Mouse (Mus musculus) embryonic fibroblast, embryonic 13.5 days (primary cell): ENCODE data around the gene Mettl7a3. TPM values are rescaled to one million over a fixed set of nuclear protein-coding genes. Genes with fewer than 3 reads are reported as not detected.

ENCODE experiments used
- H3K27ac ChIP-seq: 2 replicates; pipeline ENCODE4 v1.5.1; 2012; ENCODE audit warnings: low read length, control low read depth, inconsistent platforms; ENCODE audit not compliant: insufficient read depth
- H3K4me1 ChIP-seq: 2 replicates; pipeline ENCODE4 v1.6.1; 2011; ENCODE audit warnings: low read length; ENCODE audit not compliant: control insufficient read depth, insufficient read depth
- H3K4me3 ChIP-seq: 2 replicates; pipeline ENCODE4 v1.5.1; 2011; ENCODE audit warnings: mild to moderate bottlenecking, control low read depth, low read length; ENCODE audit not compliant: insufficient read depth
- CTCF ChIP-seq: IDR thresholded peaks from 2 replicates; pipeline ENCODE4 v1.5.1; 2011; ENCODE audit warnings: mild to moderate bottlenecking, control low read depth, low read length, moderate library complexity, borderline replicate concordance; ENCODE audit not compliant: insufficient read depth
- POLR2A ChIP-seq: IDR thresholded peaks from 2 replicates; pipeline ENCODE4 v1.6.1; 2011; ENCODE audit warnings: low read depth, mild to moderate bottlenecking, control low read depth, low read length, moderate library complexity
- polyA plus RNA-seq: library from polyadenylated mRNA; stranded (reverse); fragments of >200 nt; gene quantifications from 2 replicates; pipeline ENCODE4 v1.2.4, GENCODE M21; 2011; ENCODE audit warnings: low read depth; ENCODE audit not compliant: missing spikeins, insufficient read length

The Mettl7a3 gene
- polyA plus RNA-seq, 1 experiment: not detected

DNA sequence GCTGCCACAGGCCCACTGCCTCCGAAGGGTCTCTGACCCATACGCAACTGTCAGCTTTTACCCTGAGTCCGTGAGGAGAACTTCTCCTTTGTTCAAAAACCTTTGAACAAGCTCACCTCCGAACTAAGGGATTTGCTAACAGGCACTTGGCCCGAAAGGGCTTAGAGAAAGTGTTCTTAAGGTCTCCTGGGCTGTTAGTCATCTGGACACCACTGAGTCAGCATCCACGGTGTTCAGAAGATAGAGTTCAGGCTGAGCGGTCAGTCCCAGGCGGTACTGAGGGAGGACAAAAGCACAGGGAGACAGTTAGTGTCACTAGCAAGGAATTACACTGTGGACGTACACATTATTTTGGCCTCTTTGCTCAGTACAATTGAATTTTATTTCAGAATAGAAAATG is 54.2 kb downstream of the Mettl7a3 start:
- H3K4me3 ChIP-seq: no peak overlapping the region
- TF ChIP-seq POLR2A (no peak), CTCF (no peak)
- H3K4me1 ChIP-seq: no peaks in the 10 kb centered on the region
- no peak overlapping the region for H3K27ac ChIP-seq

Other genes starting within 250 kb of the Mettl7a3 start
- 62.5 and 68.0 TPM in 2 replicates for gene Atf1, start 107.1 kb upstream of the Mettl7a3 start, polyA plus RNA-seq
- not detected in 2 replicates for gene Tmprss12, start 54.1 kb upstream of the Mettl7a3 start, polyA plus RNA-seq
- 9.7 and 13.4 TPM in 2 replicates for gene Mettl7a1, start 30.8 kb upstream of the Mettl7a3 start, polyA plus RNA-seq
- not detected in 2 replicates for gene Methig1, start 18.2 kb downstream of the Mettl7a3 start, polyA plus RNA-seq
- gene Mettl7a2, start 18.3 kb downstream of the Mettl7a3 start, polyA plus RNA-seq: not detected in 2 replicates
- gene Higd1c, start 29.6 kb downstream of the Mettl7a3 start, polyA plus RNA-seq: not detected in 2 replicates
- not detected in 2 replicates for gene Gm5475, start 87.2 kb downstream of the Mettl7a3 start, polyA plus RNA-seq
- gene Slc11a2, start 90.1 kb downstream of the Mettl7a3 start, polyA plus RNA-seq: 40.3 and 48.5 TPM in 2 replicates
- 22.6 and 27.4 TPM in 2 replicates for gene Letmd1, start 134.1 kb downstream of the Mettl7a3 start, polyA plus RNA-seq
- gene Csrnp2, start 160.6 kb downstream of the Mettl7a3 start, polyA plus RNA-seq: 9.3 and 10.8 TPM in 2 replicates
- 15.6 and 20.3 TPM in 2 replicates for gene Tfcp2, start 217.1 kb downstream of the Mettl7a3 start, polyA plus RNA-seq